Mouse (Mus musculus) lung, postnatal 0 days (tissue): ENCODE measurements at regions not wholly inside any gene's neighbourhood (a gene's known extent, or its start where the extent isn't known, plus 50 kb on each side); places are given as distances from the start of the nearest gene placed in this dataset.

ENCODE experiments used
- CTCF ChIP-seq: IDR thresholded peaks from 2 replicates; pipeline ENCODE4 v1.5.1; 2016; ENCODE audit warnings: antibody characterized with exemption, mild to moderate bottlenecking
- EP300 ChIP-seq: IDR thresholded peaks from 2 replicates; pipeline ENCODE4 v1.6.1; 2016; ENCODE audit warnings: antibody characterized with exemption, mild to moderate bottlenecking, control low read depth

DNA sequence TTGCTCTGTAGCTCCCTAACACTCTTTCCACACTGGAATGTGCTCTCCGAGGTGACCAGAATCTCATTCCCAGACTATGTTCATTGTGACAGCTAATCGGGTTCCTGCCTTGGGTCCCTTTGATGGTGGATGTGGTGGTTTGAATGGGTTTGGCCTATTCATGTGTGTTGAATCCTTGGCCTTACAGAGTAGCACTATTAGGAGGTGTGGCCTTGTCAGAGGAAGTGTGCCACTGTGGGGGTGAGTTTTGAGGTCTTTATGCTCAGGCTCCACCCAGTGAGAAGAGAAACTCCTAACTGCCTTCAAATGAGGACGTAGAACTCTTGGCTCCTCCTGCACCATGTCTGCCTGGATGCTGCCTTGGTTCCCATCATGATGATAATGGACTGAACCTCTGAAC is 232.8 kb downstream of the Sipa1l2 start:
- TF ChIP-seq EP300: no peak
- TF ChIP-seq CTCF: no peak
